Mouse (Mus musculus) embryonic fibroblast, embryonic 13.5 days (primary cell): ENCODE measurements at regions not wholly inside any gene's neighbourhood (a gene's known extent, or its start where the extent isn't known, plus 50 kb on each side); places are given as distances from the start of the nearest gene placed in this dataset.

Experiments used
- CTCF ChIP-seq: IDR thresholded peaks from 2 replicates; pipeline ENCODE4 v1.5.1; 2011; ENCODE audit warnings: mild to moderate bottlenecking, control low read depth, low read length, moderate library complexity, borderline replicate concordance; ENCODE audit not compliant: insufficient read depth
- POLR2A ChIP-seq: IDR thresholded peaks from 2 replicates; pipeline ENCODE4 v1.6.1; 2011; ENCODE audit warnings: low read depth, mild to moderate bottlenecking, control low read depth, low read length, moderate library complexity

DNA sequence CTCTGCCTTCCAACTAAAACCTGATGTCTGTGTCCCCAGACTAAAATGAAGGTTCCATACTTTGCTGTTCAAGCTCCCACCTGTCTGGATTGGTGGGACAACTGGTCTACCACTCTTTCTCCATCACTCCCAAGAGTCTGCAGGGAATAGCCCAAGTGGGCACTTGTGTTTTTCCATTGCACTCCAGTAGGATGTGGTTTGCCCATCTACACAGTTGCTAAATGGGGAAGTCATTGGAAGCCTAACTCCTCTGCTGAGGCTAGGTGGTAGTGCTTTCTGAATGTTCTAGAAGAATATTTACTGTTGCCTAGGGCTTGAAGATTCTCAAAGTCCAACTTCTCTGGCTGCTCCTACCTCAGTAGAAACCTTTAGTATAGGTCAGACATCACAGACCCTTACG is 125.0 kb downstream of the Mtx3 start:
- TF ChIP-seq CTCF (no peak), POLR2A (no peak)
